Mouse (Mus musculus): ENCODE measurements around the gene Spo11. TPM values are rescaled to one million over a fixed set of nuclear protein-coding genes. Genes with fewer than 3 reads are reported as not detected.

The Spo11 gene
- total and polyA plus RNA-seq, 3 experiments, result 0.16 to 0.34 TPM; not detected in 1

GRCm38 (mm10) chr2:172935776-172936562, 41.5 kb upstream of the Spo11 start:
- dilution Hi-C loops (cut with MboI; ENCODE audit: extremely low pct_ligation_motif_present, extremely low pct_unique_long_range_greater_than_20kb, low sequenced_read_pairs) (no loop called here), in situ Hi-C loops (cut with MboI; ENCODE audit: low pct_ligation_motif_present, low pct_unique_long_range_greater_than_20kb, low sequenced_read_pairs) (loop anchor here (5.0 kb wide), 1 partner anchor 34 kb away; no protein-coding TSS in a partner anchor)
- TF ChIP-seq RAD21 (IDR thresholded peaks at IDR 0.05; ENCODE audit: low read depth, low read length), result no peak
- TF ChIP-seq ZMIZ1 (IDR thresholded peaks at IDR 0.05; ENCODE audit: low read depth, low read length), result no peak
- TF ChIP-seq MXI1 (IDR thresholded peaks at IDR 0.05; ENCODE audit: low read depth, low read length), result no peak
- no peak for TF ChIP-seq E2F4 (IDR thresholded peaks at IDR 0.05; ENCODE audit: insufficient replicate concordance, low read depth, low read length)
- no peak for TF ChIP-seq MEF2A (IDR thresholded peaks at IDR 0.05; ENCODE audit: borderline replicate concordance, low read depth, low read length)
- TF ChIP-seq SMC3 (IDR thresholded peaks at IDR 0.05; ENCODE audit: low read depth, low read length), result no peak
- no peak for TF ChIP-seq ELF1 (IDR thresholded peaks at IDR 0.05; ENCODE audit: low read depth, low read length)
- no peak for TF ChIP-seq MYC (IDR thresholded peaks at IDR 0.05; ENCODE audit: low read depth, low read length)
- no peak for TF ChIP-seq MAX (IDR thresholded peaks at IDR 0.05; ENCODE audit: low read length)
- no peaks in the 10 kb centered on the region for H3K36me3 ChIP-seq (replicated peaks in 1 of 2; ENCODE audit: control insufficient read depth in 1 of 2, insufficient read depth in 1 of 2, low read length in 1 of 2)
- no peaks in the 10 kb centered on the region for H3K27me3 ChIP-seq (replicated peaks)
- peaks cover 0 to 25% of the 10 kb centered on the region in 2 experiments; a peak in 2 of 4 replicates for H3K4me1 ChIP-seq (ENCODE audit: control insufficient read depth in 1 of 2, insufficient read depth in 2 of 2)
- no peak overlapping the region for H3K9ac ChIP-seq (ENCODE audit: insufficient read depth, low read depth)
- peaks cover 15% of the 10 kb centered on the region for H3K9me3 ChIP-seq (replicated peaks; ENCODE audit: low read length)
- H3K4me2 ChIP-seq (ENCODE audit: insufficient read depth, low read depth, poor library complexity, severe bottlenecking), result no peak overlapping the region
- no peak for DNase-seq (ENCODE audit: extremely low read depth)
- no peak overlapping the region for H3K4me3 ChIP-seq (replicated peaks in 1 of 3; ENCODE audit: low read depth in 2 of 3, low read length in 2 of 3, poor library complexity in 1 of 3)
- no peak overlapping the region for H3K27ac ChIP-seq (ENCODE audit: insufficient read depth, low read depth)
- no peaks in the 10 kb centered on the region for H3K79me2 ChIP-seq (replicated peaks; ENCODE audit: control insufficient read depth, extremely low read depth, insufficient read depth, poor library complexity, severe bottlenecking)

- Histone ChIP-seq H3K4me3 (replicated peaks in 1 of 3; ENCODE audit: low read depth in 2 of 3, low read length in 2 of 3, poor library complexity in 1 of 3) (no peak overlapping the region), H3K27me3 (replicated peaks) (no peaks in the 10 kb centered on the region), H3K36me3 (replicated peaks in 1 of 2; ENCODE audit: control insufficient read depth in 1 of 2, insufficient read depth in 1 of 2, low read length in 1 of 2) (no peaks in the 10 kb centered on the region), H3K27ac (ENCODE audit: insufficient read depth, low read depth) (no peak overlapping the region), H3K4me2 (ENCODE audit: insufficient read depth, low read depth, poor library complexity, severe bottlenecking) (no peak overlapping the region), H3K4me1 (ENCODE audit: control insufficient read depth in 1 of 2, insufficient read depth in 2 of 2) (peaks cover 0 to 25% of the 10 kb centered on the region in 2 experiments; a peak in 2 of 4 replicates), H3K9me3 (replicated peaks; ENCODE audit: low read length) (peaks cover 15% of the 10 kb centered on the region), H3K9ac (ENCODE audit: insufficient read depth, low read depth) (no peak overlapping the region), H3K79me2 (replicated peaks; ENCODE audit: control insufficient read depth, extremely low read depth, insufficient read depth, poor library complexity, severe bottlenecking) (no peaks in the 10 kb centered on the region)
- dilution Hi-C loops (cut with MboI; ENCODE audit: extremely low pct_ligation_motif_present, extremely low pct_unique_long_range_greater_than_20kb, low sequenced_read_pairs), result no loop called here
- TF ChIP-seq JUN (IDR thresholded peaks at IDR 0.05; ENCODE audit: insufficient read depth, low read depth, low read length) (no peak), TBP (conservative IDR thresholded peaks at IDR 0.05; ENCODE audit: low read depth, low read length) (no peak), TCF12 (IDR thresholded peaks at IDR 0.05; ENCODE audit: low read depth, low read length) (no peak), RAD21 (IDR thresholded peaks at IDR 0.05; ENCODE audit: low read depth, low read length) (no peak), MEF2A (IDR thresholded peaks at IDR 0.05; ENCODE audit: borderline replicate concordance, low read depth, low read length) (no peak), NELFE (IDR thresholded peaks at IDR 0.05; ENCODE audit: low read depth, low read length) (no peak), ZNF384 (IDR thresholded peaks at IDR 0.05; ENCODE audit: low read depth, low read length) (no peak), UBTF (IDR thresholded peaks at IDR 0.05; ENCODE audit: low read depth, low read length) (no peak), SIN3A (IDR thresholded peaks at IDR 0.05; ENCODE audit: low read length) (no peak), GABPA (IDR thresholded peaks at IDR 0.05; ENCODE audit: insufficient replicate concordance, low read depth, low read length) (no peak), POLR2A (IDR thresholded peaks at IDR 0.05; ENCODE audit: low read depth, low read length) (no peak), HCFC1 (IDR thresholded peaks at IDR 0.05; ENCODE audit: low read depth, low read length) (no peak), USF1 (IDR thresholded peaks at IDR 0.05; ENCODE audit: low read depth, low read length) (no peak), ZKSCAN1 (IDR thresholded peaks at IDR 0.05; ENCODE audit: borderline replicate concordance, low read depth, low read length) (no peak), ZMIZ1 (IDR thresholded peaks at IDR 0.05; ENCODE audit: low read depth, low read length) (no peak), EP300 (IDR thresholded peaks at IDR 0.05; ENCODE audit: low read length) (no peak), MYC (IDR thresholded peaks at IDR 0.05; ENCODE audit: low read depth, low read length) (no peak), ETS1 (conservative IDR thresholded peaks at IDR 0.05; ENCODE audit: low read depth, low read length) (no peak), SMC3 (IDR thresholded peaks at IDR 0.05; ENCODE audit: low read depth, low read length) (no peak), MAZ (IDR thresholded peaks at IDR 0.05; ENCODE audit: low read depth, low read length) (no peak)
- in situ Hi-C loops (cut with MboI; ENCODE audit: low pct_ligation_motif_present, low pct_unique_long_range_greater_than_20kb, low sequenced_read_pairs), result loop anchor here (5.0 kb wide), 1 partner anchor 35 kb away; no protein-coding TSS in a partner anchor
- no peak for DNase-seq (ENCODE audit: extremely low read depth)
Measured at GRCm38 (mm10) chr2:172936844-172937243, 40.7 kb upstream of the Spo11 start.

Data from CH12.LX (cell line).